Mouse (Mus musculus) lung, postnatal 14 days (tissue): Measurements from ENCODE around the gene Gimap1.
A peak's percentile ranks its signal among the peaks of the same experiment; 100 is the strongest.

Experiments used
- DNase-seq: peaks from one replicate; pipeline ENCODE4 v3.0.0; 2021

The Gimap1 gene

DNA sequence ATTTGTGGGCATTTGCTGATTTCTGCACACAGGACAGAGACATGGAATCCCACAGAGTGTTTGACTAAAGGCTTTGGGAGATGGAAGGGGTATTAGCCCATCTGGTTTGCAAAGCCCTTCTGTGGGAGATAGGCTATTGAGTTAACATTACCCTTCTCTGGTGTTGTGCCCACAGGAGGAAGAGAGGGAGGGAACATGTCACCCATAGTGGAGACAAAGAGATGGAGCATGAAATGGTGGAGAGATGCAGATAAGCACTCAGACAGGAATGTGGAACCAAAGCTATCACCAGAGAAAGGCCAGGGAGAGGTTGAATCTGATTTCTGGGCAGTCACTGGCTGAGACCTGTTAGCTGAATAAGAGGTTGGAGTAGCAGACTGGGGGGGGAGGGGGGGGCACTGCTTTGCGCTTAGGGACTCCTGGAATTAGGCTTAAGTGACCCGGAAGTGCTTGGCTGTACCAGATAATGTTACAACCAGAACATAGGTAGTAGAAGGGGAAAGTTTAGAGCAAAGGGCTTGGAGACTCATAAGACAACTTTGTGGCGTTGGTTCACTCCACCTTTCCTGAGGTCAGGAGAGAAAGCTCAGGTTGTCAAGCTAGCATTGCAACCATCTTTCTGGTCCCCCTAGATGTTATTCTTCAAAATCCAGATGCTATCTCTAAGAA is 1.8 kb downstream of the Gimap1 start:
- DNase-seq: no peak

DNA sequence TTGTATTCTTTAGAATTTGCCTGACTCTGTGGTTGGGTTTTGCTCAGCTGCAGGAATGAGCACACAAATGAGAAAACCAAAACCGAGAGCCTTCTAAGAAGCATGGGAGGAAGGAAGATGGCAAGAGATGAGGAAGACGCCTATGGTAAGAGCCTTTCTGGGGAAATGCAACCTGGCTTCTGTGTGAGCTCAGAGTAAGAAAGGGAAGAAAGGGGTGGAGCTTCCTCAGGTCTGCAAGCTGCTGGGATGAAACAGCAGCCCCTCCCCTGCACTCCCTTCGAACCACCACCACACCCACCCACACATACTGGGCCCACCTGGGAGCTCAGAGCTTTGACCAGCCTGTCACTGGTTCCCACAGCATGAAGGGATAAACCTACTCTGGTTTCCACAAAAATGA is 2.4 kb downstream of the Gimap1 start:
- DNase-seq: no peak

DNA sequence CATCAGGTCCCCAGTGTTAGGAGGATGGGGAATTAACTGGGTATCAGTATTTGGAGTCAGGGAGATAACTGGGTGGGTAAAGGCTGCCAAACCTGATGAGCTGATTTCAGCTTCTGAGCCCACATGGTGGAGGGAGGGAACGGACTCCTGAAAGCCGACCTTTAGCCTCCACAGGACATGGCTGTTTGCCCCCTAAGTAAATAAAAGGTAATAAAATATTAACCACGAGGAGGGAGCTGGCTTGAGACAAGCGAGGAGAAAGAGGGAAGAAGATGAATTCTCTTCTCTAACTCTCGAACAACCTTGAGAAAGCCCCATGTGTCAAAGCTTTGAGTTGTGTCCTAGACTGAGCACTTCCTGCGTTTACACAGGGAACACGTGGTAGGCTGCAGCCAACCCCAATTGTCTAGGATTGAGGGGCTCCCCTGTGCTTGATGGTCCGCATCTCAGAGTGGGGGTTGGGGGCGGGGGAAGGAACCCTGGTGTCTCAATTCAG is 2.9 kb downstream of the Gimap1 start:
- no peak for DNase-seq

GRCm38 (mm10) chr6:48742422-48743351 is 3.8 kb downstream of the Gimap1 start:
- DNase-seq: no peak

- no peak for DNase-seq
Measured at GRCm38 (mm10) chr6:48745490-48745889, 6.6 kb downstream of the Gimap1 start.

- DNase-seq: peak; percentile 59
Measured at GRCm38 (mm10) chr6:48745959-48746889, 7.4 kb downstream of the Gimap1 start, which contains the start of gene Gimap5. Gene Gimap5 (plus strand): TSS chr6:48746197.

GRCm38 (mm10) chr6:48747091-48747966 is 8.5 kb downstream of the Gimap1 start:
- no peak for DNase-seq

GRCm38 (mm10) chr6:48763567-48764270 is 24.9 kb downstream of the Gimap1 start:
- DNase-seq: no peak

DNA sequence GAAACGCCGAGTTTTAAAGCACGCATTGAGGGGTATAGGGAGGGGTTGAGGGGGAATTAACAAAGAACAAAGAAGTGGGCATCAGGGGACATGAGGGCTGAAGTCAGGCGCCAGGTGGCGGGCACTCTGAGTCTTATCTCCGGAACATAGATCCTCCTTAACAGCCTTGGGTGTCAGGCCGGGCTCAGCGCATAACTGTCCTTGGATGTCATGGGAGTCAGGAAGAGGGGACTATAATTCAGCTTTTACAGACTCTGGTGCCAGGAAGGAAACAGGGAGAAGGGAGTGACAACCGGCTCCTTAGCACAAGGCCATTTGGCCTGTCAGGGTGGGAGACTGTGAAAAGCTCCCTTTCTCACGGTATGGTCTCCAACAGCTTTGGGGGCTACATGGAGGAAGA is 25.6 kb downstream of the Gimap1 start:
- DNase-seq: no peak

GRCm38 (mm10) chr6:48768178-48768869 is 29.5 kb downstream of the Gimap1 start:
- DNase-seq: no peak

GRCm38 (mm10) chr6:48768933-48769332 is 30.1 kb downstream of the Gimap1 start:
- no peak for DNase-seq

DNA sequence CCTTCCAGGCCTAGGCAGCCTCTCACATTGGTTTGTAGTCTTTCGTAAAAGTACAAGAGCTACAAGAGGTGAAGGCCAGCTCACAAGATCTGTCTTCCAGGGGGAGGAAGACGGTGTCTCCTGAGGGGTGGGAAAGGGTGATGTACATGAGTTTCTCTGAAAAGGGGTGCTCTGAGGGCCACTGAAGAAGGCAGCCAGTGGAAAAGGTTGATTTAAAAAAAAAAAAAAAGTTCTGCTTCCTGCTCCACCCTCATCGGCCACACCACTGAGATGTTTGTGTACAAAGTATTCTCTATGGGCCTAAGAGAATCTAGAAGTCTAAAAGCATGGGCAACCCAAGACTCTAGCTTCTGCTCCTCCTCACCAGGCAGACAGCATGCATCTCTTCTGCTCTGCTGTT is 31.8 kb downstream of the Gimap1 start, which contains the start of gene Gimap3:
Gimap3 (minus strand) TSS at position 156 of the 400 bp plus-strand sequence.
- DNase-seq: no peak

- peak; percentile 90 for DNase-seq
Measured at GRCm38 (mm10) chr6:48772030-48772429, 33.2 kb downstream of the Gimap1 start.

DNA sequence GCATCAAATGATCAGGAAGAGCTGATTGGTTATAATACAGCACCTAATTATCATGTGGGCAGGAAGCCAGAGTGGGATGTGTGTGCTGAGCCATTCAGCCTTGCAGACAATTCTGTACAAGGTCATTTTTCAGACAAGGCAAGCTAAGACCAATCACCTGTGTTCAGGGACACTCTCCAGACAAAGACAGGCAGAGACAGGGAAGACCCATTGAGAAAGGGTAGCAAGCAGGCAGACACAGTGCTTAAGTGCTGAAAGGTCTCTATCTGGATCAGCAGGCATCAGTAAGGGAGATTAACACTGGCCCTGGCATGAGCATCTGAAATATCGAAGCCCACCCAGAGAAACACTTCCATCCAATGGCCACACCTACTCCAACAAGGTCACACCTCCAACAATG is 45.6 kb downstream of the Gimap1 start:
- no peak for DNase-seq

GRCm38 (mm10) chr6:48785189-48785588 is 46.3 kb downstream of the Gimap1 start:
- DNase-seq: peak; percentile 50

- DNase-seq: no peak
Measured at GRCm38 (mm10) chr6:48785601-48786000, 46.7 kb downstream of the Gimap1 start.

- no peak for DNase-seq
Measured at GRCm38 (mm10) chr6:48787867-48788266, 49.0 kb downstream of the Gimap1 start.
